Mouse (Mus musculus) testis, adult 2 months (tissue): Measurements from ENCODE around the gene 4930568D16Rik. TPM values are rescaled to one million over a fixed set of nuclear protein-coding genes. Genes with fewer than 3 reads are reported as not detected.

Source experiments
- H3K27ac ChIP-seq: fragments of 200-500 bp; 2 replicates; pipeline ENCODE4 v1.5.1; 2012; ENCODE audit warnings: low read depth, low read length; ENCODE audit not compliant: control insufficient read depth, insufficient read depth
- H3K27me3 ChIP-seq: fragments of 200-500 bp; 2 replicates; pipeline ENCODE4 v1.6.1; 2012; ENCODE audit warnings: mild to moderate bottlenecking, low read length, moderate library complexity; ENCODE audit not compliant: control insufficient read depth, insufficient read depth
- H3K36me3 ChIP-seq: fragments of 200-500 bp; 2 replicates; pipeline ENCODE4 v1.6.1; 2012; ENCODE audit warnings: mild to moderate bottlenecking, low read length; ENCODE audit not compliant: control insufficient read depth, insufficient read depth
- H3K4me1 ChIP-seq: fragments of 200-500 bp; 2 replicates; pipeline ENCODE4 v1.6.1; 2012; ENCODE audit warnings: low read length; ENCODE audit not compliant: control insufficient read depth, insufficient read depth
- H3K4me3 ChIP-seq: fragments of 200-500 bp; 2 replicates; pipeline ENCODE4 v1.5.1; 2012; ENCODE audit warnings: low read depth, mild to moderate bottlenecking, low read length, moderate library complexity, mixed read lengths; ENCODE audit not compliant: control insufficient read depth
- CTCF ChIP-seq: fragments of 200-500 bp; IDR thresholded peaks from 2 replicates; pipeline ENCODE4 v1.5.1; 2012; ENCODE audit warnings: low read depth, mild to moderate bottlenecking, inconsistent platforms, low read length, moderate library complexity; ENCODE audit not compliant: control insufficient read depth, insufficient read depth, insufficient replicate concordance
- POLR2A ChIP-seq: fragments of 200-500 bp; IDR thresholded peaks from 2 replicates; pipeline ENCODE4 v1.6.1; 2012; ENCODE audit warnings: low read depth, mild to moderate bottlenecking, inconsistent platforms, low read length, moderate library complexity; ENCODE audit not compliant: control insufficient read depth
- polyA plus RNA-seq: library from polyadenylated mRNA; depleted of rRNA; stranded (reverse); fragments of >200 nt; gene quantifications from 2 replicates; pipeline ENCODE4 v1.2.3, GENCODE M21; 2012

Gene 4930568D16Rik
- polyA plus RNA-seq, 1 experiment: 7.1 TPM

DNA sequence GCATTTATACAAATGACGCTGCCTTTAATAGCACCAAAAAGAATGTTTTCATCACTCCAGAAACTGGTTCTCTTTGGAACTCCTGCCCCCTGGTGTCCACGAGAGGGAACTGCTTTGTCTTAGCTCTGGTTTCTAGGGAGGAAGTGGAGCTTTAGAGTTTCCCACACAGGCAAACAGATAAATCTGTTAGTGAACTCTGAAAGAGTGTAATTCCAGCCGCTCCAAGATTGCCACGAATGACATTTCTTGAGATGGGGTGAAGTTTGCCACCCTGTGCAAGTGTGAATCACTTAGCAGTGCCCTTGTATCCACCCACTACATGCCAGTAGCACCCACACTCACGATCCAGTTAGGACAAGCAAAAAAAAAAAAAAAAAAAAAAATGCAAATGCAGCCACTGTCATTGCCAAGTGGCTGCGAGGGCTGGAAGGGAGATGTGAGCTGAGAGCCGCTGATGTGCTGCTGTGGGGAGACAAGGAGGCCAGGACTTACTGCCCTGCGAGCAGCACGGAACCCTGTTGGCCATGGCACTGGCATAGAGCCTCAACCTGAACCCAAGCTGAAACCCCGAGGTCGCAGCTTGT is 30.2 kb upstream of the 4930568D16Rik start:
- no peak; the same call in 1 of the 2 replicates for TF ChIP-seq CTCF
- TF ChIP-seq POLR2A: no peak
- Histone ChIP-seq H3K4me3 (peak overlapping the region; percentile 46), H3K27ac (no peak overlapping the region), H3K4me1 (peaks cover 8% of the 10 kb centered on the region), H3K27me3 (no peaks in the 10 kb centered on the region), H3K36me3 (no peaks in the 10 kb centered on the region)

DNA sequence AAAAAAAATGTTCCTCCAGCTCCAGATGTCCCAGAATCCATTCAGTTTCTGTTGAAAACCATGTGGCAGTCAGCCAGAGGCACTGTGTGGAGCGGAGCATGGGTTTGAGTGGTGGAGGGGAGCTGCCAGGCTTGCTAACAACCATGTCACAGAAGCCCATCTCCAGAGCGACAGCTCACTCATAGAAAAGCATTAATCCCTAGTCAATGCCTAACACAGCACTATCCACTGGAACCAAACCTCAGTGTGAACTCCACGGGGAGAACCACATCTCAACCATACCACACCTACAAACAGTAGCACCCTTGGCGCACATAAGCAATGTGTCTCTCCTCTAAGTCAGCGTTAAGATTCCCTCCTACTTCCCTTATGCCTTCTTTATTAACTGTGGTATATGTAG is 29.6 kb upstream of the 4930568D16Rik start, which contains the start of gene 4930402F06Rik:
Gene 4930402F06Rik (minus strand): TSS at position 80 of the 400 bp plus-strand sequence.
- H3K4me3 ChIP-seq: peak within 1 kb of the TSS; percentile 71
- TF ChIP-seq CTCF (no peak), POLR2A (no peak)
- peaks cover 8% of the 10 kb centered on the region for H3K4me1 ChIP-seq
- H3K27me3 ChIP-seq: no peaks in the 10 kb centered on the region
- H3K27ac ChIP-seq: no peak within 1 kb of the TSS
- H3K36me3 ChIP-seq: no peaks in the 10 kb centered on the region

DNA sequence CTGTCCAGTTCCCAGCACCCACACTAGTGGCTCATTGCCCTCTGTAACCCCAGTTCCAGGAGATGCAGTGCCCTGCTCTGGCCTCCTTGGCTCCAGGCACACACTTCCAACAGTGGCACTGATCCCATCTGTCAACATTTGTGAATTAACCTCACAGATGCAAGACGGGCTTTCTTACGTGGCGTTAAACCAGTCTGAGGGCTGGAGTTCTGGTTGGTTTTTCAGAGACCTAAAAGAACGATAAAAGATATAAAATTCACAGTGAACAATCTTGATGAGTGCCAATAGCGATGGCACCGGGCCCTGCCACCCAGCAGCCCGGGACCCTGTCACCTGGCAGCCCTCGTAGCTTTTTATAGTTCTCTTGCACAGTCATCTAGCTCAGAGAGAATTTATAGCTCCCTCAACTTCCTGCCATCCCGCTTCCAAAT is 17.9 kb upstream of the 4930568D16Rik start:
- TF ChIP-seq POLR2A (no peak), CTCF (no peak)
- no peaks in the 10 kb centered on the region for H3K4me1 ChIP-seq
- H3K27me3 ChIP-seq: no peaks in the 10 kb centered on the region; the same call in 1 of the 2 replicates
- H3K36me3 ChIP-seq: no peaks in the 10 kb centered on the region
- H3K27ac ChIP-seq: no peak overlapping the region
- no peak overlapping the region for H3K4me3 ChIP-seq

- no peak overlapping the region for H3K27ac ChIP-seq
- TF ChIP-seq CTCF (no peak), POLR2A (no peak)
- no peak overlapping the region for H3K4me3 ChIP-seq
- no peaks in the 10 kb centered on the region; the same call in 1 of the 2 replicates for H3K27me3 ChIP-seq
- no peaks in the 10 kb centered on the region for H3K4me1 ChIP-seq
- no peaks in the 10 kb centered on the region for H3K36me3 ChIP-seq
These were observed 11.8 kb upstream of the 4930568D16Rik start for GRCm38 (mm10) chr2:35379306-35379705.

DNA sequence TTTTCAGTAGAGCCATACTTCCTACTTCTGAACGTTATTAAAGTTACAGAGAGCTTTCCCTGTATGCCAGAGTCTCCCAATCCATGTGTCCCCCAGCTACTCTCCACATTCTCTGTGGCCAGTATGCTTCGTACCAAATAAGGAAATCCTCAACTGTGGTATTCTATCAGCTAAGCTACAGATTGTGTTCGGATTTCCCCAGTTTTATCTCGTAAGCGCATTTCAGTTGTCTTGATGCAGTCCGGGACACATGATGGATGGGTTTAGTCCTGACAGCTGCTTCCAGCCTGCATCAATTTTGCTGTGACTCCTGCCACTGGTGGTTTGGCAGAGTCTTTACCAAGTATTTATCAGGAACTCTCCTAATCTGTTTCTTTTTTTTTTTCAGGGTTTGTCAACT is 10.1 kb upstream of the 4930568D16Rik start:
- Histone ChIP-seq H3K27ac (no peak overlapping the region), H3K27me3 (no peaks in the 10 kb centered on the region), H3K36me3 (no peaks in the 10 kb centered on the region), H3K4me3 (no peak overlapping the region), H3K4me1 (no peaks in the 10 kb centered on the region)
- TF ChIP-seq CTCF: no peak
- no peak for TF ChIP-seq POLR2A

DNA sequence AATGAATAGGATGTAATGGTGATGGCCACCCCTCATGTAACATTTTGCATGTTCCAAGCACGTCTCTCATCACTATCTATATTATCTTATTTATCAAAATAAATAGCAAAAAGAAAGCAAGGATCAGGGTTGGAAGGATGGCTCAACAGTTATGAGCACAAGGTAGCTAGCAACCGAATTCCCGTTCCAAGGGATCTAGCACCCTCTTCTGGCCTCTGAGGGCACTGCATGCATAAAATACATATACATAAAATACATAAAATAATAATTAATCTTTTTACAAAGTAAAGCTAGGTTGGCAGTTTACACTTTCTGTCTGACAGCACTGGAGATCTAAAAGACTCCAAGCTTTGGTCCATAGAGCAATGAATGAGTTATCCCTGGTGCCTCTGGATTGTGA is 5.5 kb upstream of the 4930568D16Rik start:
- no peaks in the 10 kb centered on the region for H3K27me3 ChIP-seq
- H3K27ac ChIP-seq: no peak overlapping the region
- no peaks in the 10 kb centered on the region for H3K4me1 ChIP-seq
- TF ChIP-seq POLR2A (no peak), CTCF (peak; percentile 45; the same call in 1 of the 2 replicates)
- H3K4me3 ChIP-seq: no peak overlapping the region
- H3K36me3 ChIP-seq: no peaks in the 10 kb centered on the region

GRCm38 (mm10) chr2:35370686-35371085 is 3.2 kb upstream of the 4930568D16Rik start:
- no peak overlapping the region for H3K4me3 ChIP-seq
- H3K36me3 ChIP-seq: no peaks in the 10 kb centered on the region
- no peak for TF ChIP-seq POLR2A
- H3K4me1 ChIP-seq: no peaks in the 10 kb centered on the region
- no peak overlapping the region for H3K27ac ChIP-seq
- no peaks in the 10 kb centered on the region for H3K27me3 ChIP-seq
